Mouse (Mus musculus) forebrain, embryonic 15.5 days (tissue): ENCODE measurements at regions not wholly inside any gene's neighbourhood (a gene's known extent, or its start where the extent isn't known, plus 50 kb on each side); places are given as distances from the start of the nearest gene placed in this dataset.

Experiments used
- ATAC-seq: fragments of 200-750 bp; cut with Nextera tagmentation; replicated peaks from 2 replicates; pipeline ENCODE4 v1.8.0; 2017; ENCODE audit warnings: mild to moderate bottlenecking, moderate TSS enrichment, moderate library complexity
- H3K27ac ChIP-seq: fragments of 300-500 bp; sonication (generic); replicated peaks from 2 replicates; pipeline ENCODE4 v1.5.1; 2015; ENCODE audit warnings: mild to moderate bottlenecking, inconsistent platforms
- H3K27me3 ChIP-seq: fragments of 300-500 bp; sonication (generic); 2 replicates; pipeline ENCODE4 v1.6.1; 2015; ENCODE audit warnings: inconsistent platforms
- H3K36me3 ChIP-seq: fragments of 300-500 bp; sonication (generic); 2 replicates; pipeline ENCODE4 v1.6.1; 2015; ENCODE audit warnings: mild to moderate bottlenecking, inconsistent platforms
- H3K4me1 ChIP-seq: fragments of 300-500 bp; sonication (generic); 2 replicates; pipeline ENCODE4 v1.6.1; 2015; ENCODE audit warnings: inconsistent platforms
- H3K4me2 ChIP-seq: fragments of 300-500 bp; sonication (generic); replicated peaks from 2 replicates; pipeline ENCODE4 v1.6.1; 2015; ENCODE audit warnings: mild to moderate bottlenecking, inconsistent platforms
- H3K4me3 ChIP-seq: fragments of 300-500 bp; sonication (generic); 2 replicates; pipeline ENCODE4 v1.5.1; 2015; ENCODE audit warnings: mild to moderate bottlenecking, inconsistent platforms
- H3K9ac ChIP-seq: fragments of 300-500 bp; sonication (generic); replicated peaks from 2 replicates; pipeline ENCODE4 v1.6.1; 2015; ENCODE audit warnings: mild to moderate bottlenecking, inconsistent platforms
- H3K9me3 ChIP-seq: fragments of 300-500 bp; sonication (generic); 2 replicates; pipeline ENCODE4 v1.6.1; 2016; ENCODE audit warnings: inconsistent platforms
- WGBS: fragments of 180-500 bp; shearing (Covaris S2); methylation state at CpG from one replicate; pipeline ENCODE4 v1.1.7; 2015; ENCODE audit warnings: mixed read lengths; 5-methylcytosine and 5-hydroxymethylcytosine counted together

- Histone ChIP-seq H3K9me3 (no peaks in the 10 kb centered on the region), H3K4me3 (no peak overlapping the region), H3K4me1 (no peaks in the 10 kb centered on the region), H3K27ac (no peak overlapping the region), H3K36me3 (no peaks in the 10 kb centered on the region), H3K9ac (no peak overlapping the region), H3K4me2 (no peak overlapping the region), H3K27me3 (no peaks in the 10 kb centered on the region)
- no peak for ATAC-seq
- WGBS: 74% methylated on average over 3 of the region's 3 CpGs
Observed at GRCm38 (mm10) chr8:31422241-31422640, 2006.3 kb upstream of the 5930422O12Rik start.

- H3K4me2 ChIP-seq: no peak overlapping the region
- ATAC-seq: no peak
- no peaks in the 10 kb centered on the region for H3K9me3 ChIP-seq
- H3K4me3 ChIP-seq: no peak overlapping the region
- no peak overlapping the region for H3K27ac ChIP-seq
- no peak overlapping the region for H3K9ac ChIP-seq
- no peaks in the 10 kb centered on the region for H3K27me3 ChIP-seq
- WGBS: 94% methylated on average over 4 of the region's 4 CpGs
- no peaks in the 10 kb centered on the region for H3K36me3 ChIP-seq
- no peaks in the 10 kb centered on the region for H3K4me1 ChIP-seq
Observed at GRCm38 (mm10) chr8:31427706-31428105, 2000.8 kb upstream of the 5930422O12Rik start.

- Histone ChIP-seq H3K4me1 (no peaks in the 10 kb centered on the region), H3K4me2 (no peak overlapping the region), H3K27ac (no peak overlapping the region), H3K4me3 (no peak overlapping the region), H3K9ac (no peak overlapping the region), H3K27me3 (no peaks in the 10 kb centered on the region), H3K9me3 (no peaks in the 10 kb centered on the region), H3K36me3 (no peaks in the 10 kb centered on the region)
- no peak for ATAC-seq
- WGBS: 77% methylated on average over 10 of the region's 10 CpGs
Observed at GRCm38 (mm10) chr8:31436445-31437191, 1991.9 kb upstream of the 5930422O12Rik start.

- no peaks in the 10 kb centered on the region for H3K27me3 ChIP-seq
- WGBS: 2% methylated on average over 1 of the region's 1 CpGs
- H3K9ac ChIP-seq: no peak overlapping the region
- H3K36me3 ChIP-seq: no peaks in the 10 kb centered on the region
- peak; percentile 46; the same call in 1 of the 2 replicates for ATAC-seq
- no peak overlapping the region for H3K27ac ChIP-seq
- no peaks in the 10 kb centered on the region for H3K9me3 ChIP-seq
- no peak overlapping the region for H3K4me2 ChIP-seq
- H3K4me3 ChIP-seq: no peak overlapping the region
- H3K4me1 ChIP-seq: peaks cover 4% of the 10 kb centered on the region; the same call in 1 of the 2 replicates
Observed at GRCm38 (mm10) chr8:31444834-31445233, 1983.7 kb upstream of the 5930422O12Rik start.

GRCm38 (mm10) chr8:31447984-31448383 is 1980.5 kb upstream of the 5930422O12Rik start:
- no peak overlapping the region for H3K27ac ChIP-seq
- H3K9ac ChIP-seq: no peak overlapping the region
- no peaks in the 10 kb centered on the region for H3K36me3 ChIP-seq
- no peak overlapping the region for H3K4me3 ChIP-seq
- WGBS: 82% methylated on average over 2 of the region's 2 CpGs
- H3K9me3 ChIP-seq: no peaks in the 10 kb centered on the region
- H3K27me3 ChIP-seq: no peaks in the 10 kb centered on the region
- no peak overlapping the region for H3K4me2 ChIP-seq
- peaks cover 4% of the 10 kb centered on the region; the same call in 1 of the 2 replicates for H3K4me1 ChIP-seq
- ATAC-seq: no peak

GRCm38 (mm10) chr8:31454736-31455391 is 1973.6 kb upstream of the 5930422O12Rik start:
- WGBS: 31% methylated on average over 16 of the region's 16 CpGs
- no peak for ATAC-seq
- H3K4me2 ChIP-seq: peak overlapping the region; percentile 3; the same call in 1 of the 2 replicates

GRCm38 (mm10) chr8:31460349-31460748 is 1968.2 kb upstream of the 5930422O12Rik start:
- H3K27me3 ChIP-seq: no peaks in the 10 kb centered on the region
- 74% methylated on average over 3 of the region's 3 CpGs for WGBS

More at GRCm38 (mm10) chr8:31454736-31455391, 1973.6 kb upstream of the 5930422O12Rik start:
- no peak overlapping the region for H3K9ac ChIP-seq
- H3K4me1 ChIP-seq: peaks cover 5% of the 10 kb centered on the region; the same call in 1 of the 2 replicates
- H3K9me3 ChIP-seq: no peaks in the 10 kb centered on the region
- no peaks in the 10 kb centered on the region for H3K27me3 ChIP-seq
- no peaks in the 10 kb centered on the region for H3K36me3 ChIP-seq
- no peak overlapping the region for H3K27ac ChIP-seq
- no peak overlapping the region for H3K4me3 ChIP-seq

More at GRCm38 (mm10) chr8:31460349-31460748, 1968.2 kb upstream of the 5930422O12Rik start:
- Histone ChIP-seq H3K4me2 (no peak overlapping the region), H3K9ac (no peak overlapping the region), H3K27ac (no peak overlapping the region), H3K4me1 (no peaks in the 10 kb centered on the region), H3K4me3 (no peak overlapping the region), H3K9me3 (no peaks in the 10 kb centered on the region), H3K36me3 (no peaks in the 10 kb centered on the region)
- ATAC-seq: 0 out of 2 replicates have a peak, but pooled peaks have one; percentile 51
